Mouse (Mus musculus) lung, postnatal 0 days (tissue): ENCODE results near the gene Ccdc130.

ENCODE experiments used
- CTCF ChIP-seq: IDR thresholded peaks from 2 replicates; pipeline ENCODE4 v1.5.1; 2016; ENCODE audit warnings: antibody characterized with exemption, mild to moderate bottlenecking
- EP300 ChIP-seq: IDR thresholded peaks from 2 replicates; pipeline ENCODE4 v1.6.1; 2016; ENCODE audit warnings: antibody characterized with exemption, mild to moderate bottlenecking, control low read depth

DNA sequence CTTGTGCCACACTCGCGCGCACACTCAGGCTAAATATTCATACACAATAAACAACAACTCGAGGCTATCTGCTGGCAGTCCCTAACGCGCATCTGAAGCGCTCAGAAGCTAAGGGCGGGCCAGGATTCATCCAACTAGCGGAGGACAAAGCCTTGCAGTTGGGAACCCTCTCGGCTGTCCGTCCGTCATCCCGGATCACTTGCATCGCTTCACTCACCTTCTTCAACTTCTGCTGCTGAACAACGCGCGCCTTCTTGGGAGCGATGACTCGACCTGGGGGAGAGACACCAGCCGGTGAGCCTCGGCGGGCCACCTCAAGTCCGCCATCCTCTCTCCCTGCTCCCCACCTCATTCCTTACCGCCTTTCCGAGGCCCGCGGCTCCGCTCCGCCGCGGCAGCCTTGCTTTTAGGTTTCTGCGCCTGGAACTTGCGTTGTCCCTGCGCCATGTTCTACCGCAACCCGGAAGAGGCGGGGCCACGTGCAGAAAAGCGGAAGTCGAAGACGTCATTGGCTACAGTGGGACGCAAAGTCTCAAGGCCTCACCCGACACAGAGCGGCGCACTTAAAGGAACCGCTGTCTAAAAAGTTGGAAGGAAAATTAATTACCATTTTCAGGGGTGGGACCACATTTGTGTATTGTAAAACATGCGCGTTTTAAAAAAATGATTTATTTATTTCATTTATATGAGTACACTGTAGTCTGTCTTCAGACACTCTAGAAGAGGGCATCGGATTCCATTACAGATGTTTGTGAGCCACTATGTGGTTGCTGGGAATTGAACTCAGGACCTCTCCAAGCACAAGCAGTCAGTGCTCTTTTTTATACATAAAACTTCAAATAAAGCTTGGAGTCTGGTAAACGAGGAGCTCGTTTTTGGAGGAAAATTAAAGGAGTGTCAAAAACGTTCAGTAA is 20.7 kb downstream of the Ccdc130 start, which contains the start of gene D8Ertd738e:
- TF ChIP-seq CTCF = 0 out of 2 replicates have a peak, but pooled peaks have one; percentile 4
- TF ChIP-seq EP300 = peak; percentile 60; the same call in 1 of the 2 replicates
